Mouse (Mus musculus) heart, embryonic 12.5 days (tissue): ENCODE measurements at regions not wholly inside any gene's neighbourhood (a gene's known extent, or its start where the extent isn't known, plus 50 kb on each side); places are given as distances from the start of the nearest gene placed in this dataset.

Experiments used
- ATAC-seq: fragments of 200-750 bp; cut with Nextera tagmentation; 2 replicates; pipeline ENCODE4 v1.8.0; 2017; ENCODE audit warnings: moderate TSS enrichment, moderate library complexity; ENCODE audit not compliant: insufficient number of reproducible peaks, low FRiP score
- H3K27ac ChIP-seq: fragments of 300-500 bp; sonication (generic); 2 replicates; pipeline ENCODE4 v1.5.1; 2016; ENCODE audit warnings: mild to moderate bottlenecking, moderate library complexity; ENCODE audit not compliant: poor library complexity, severe bottlenecking
- H3K27me3 ChIP-seq: fragments of 300-500 bp; sonication (generic); replicated peaks from 2 replicates; pipeline ENCODE4 v1.6.1; 2016; ENCODE audit warnings: mild to moderate bottlenecking, moderate library complexity
- H3K36me3 ChIP-seq: fragments of 300-500 bp; sonication (generic); 2 replicates; pipeline ENCODE4 v1.6.1; 2016; ENCODE audit warnings: mild to moderate bottlenecking, moderate library complexity
- H3K4me1 ChIP-seq: fragments of 300-500 bp; sonication (generic); replicated peaks from 2 replicates; pipeline ENCODE4 v1.6.1; 2016; ENCODE audit warnings: mild to moderate bottlenecking
- H3K4me2 ChIP-seq: fragments of 300-500 bp; sonication (generic); 2 replicates; pipeline ENCODE4 v1.6.1; 2016; ENCODE audit warnings: mild to moderate bottlenecking, moderate library complexity
- H3K4me3 ChIP-seq: fragments of 300-500 bp; sonication (generic); 2 replicates; pipeline ENCODE4 v1.5.1; 2016; ENCODE audit warnings: mild to moderate bottlenecking
- H3K9ac ChIP-seq: fragments of 300-500 bp; sonication (generic); 2 replicates; pipeline ENCODE4 v1.6.1; 2016; ENCODE audit warnings: mild to moderate bottlenecking, moderate library complexity
- H3K9me3 ChIP-seq: fragments of 300-500 bp; sonication (generic); replicated peaks from 2 replicates; pipeline ENCODE4 v1.6.1; 2016; ENCODE audit warnings: mild to moderate bottlenecking, moderate library complexity
- WGBS: fragments of 180-500 bp; shearing (Covaris S2); methylation state at CpG from one replicate; pipeline ENCODE4 v1.1.7; 2016; 5-methylcytosine and 5-hydroxymethylcytosine counted together

DNA sequence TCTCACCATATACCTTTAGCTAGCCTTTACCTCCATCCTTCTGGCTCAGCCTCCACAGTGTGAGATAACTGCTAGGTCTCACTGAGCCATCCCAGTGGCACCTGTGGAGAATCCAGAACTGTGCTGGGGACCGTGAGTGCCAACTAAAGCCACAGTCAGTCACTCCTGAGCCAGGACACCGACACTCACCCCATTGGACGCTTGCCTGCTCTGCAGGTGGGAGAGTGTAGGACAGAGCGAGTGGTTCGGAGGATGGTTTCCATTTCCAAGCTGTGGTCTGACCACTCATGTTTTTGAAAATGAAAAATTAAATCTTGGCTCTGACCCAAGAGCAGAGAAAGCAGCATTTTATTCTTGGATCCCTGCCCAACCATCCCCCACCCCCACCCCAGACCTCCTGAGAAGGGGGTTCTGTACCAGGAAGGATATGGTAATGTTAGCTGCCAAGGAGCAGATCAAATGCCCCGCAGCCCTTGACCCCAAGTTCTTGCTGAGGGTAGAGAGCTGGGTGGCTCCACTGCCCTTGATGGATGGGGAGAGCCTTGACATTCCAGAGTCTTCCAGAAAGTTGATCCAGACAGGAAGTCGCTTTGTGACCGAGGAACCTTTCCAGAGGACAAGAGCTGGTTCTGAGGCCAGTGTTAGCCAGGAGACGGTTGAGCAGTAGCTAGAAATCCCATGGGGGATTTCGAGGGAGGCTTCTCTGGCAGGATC is 83.3 kb upstream of the Smim23 start:
- peaks cover 17% of the 10 kb centered on the region; the same call in 1 of the 2 replicates for H3K27me3 ChIP-seq
- H3K27ac ChIP-seq: no peak overlapping the region
- H3K4me3 ChIP-seq: no peak overlapping the region
- no peaks in the 10 kb centered on the region for H3K9me3 ChIP-seq
- H3K9ac ChIP-seq: no peak overlapping the region
- H3K36me3 ChIP-seq: no peaks in the 10 kb centered on the region
- H3K4me1 ChIP-seq: peaks cover 13% of the 10 kb centered on the region
- H3K4me2 ChIP-seq: no peak overlapping the region
- no peak for ATAC-seq
- 50% methylated on average over 10 of the region's 10 CpGs for WGBS

DNA sequence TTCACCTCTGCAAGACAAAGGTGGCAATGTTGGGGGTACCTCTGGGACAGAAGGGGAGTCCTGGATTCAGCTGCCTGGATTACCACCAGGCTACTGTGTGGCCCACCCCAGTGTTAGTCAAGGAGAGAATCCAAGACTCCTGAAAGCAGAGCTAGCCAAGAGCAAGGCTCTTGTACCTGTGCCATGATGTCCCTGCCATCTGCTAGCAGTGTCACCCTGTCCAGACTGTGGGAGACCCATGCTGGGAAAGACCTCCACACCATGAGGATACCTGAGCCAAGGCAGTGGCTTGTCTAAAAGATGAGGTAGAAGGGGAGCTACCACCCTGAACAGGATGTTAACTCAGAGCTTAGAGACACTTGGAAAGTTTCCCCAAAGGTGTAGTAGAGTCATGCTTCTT is 79.6 kb upstream of the Smim23 start:
- Histone ChIP-seq H3K27ac (no peak overlapping the region), H3K4me1 (peaks cover 14% of the 10 kb centered on the region), H3K9me3 (no peaks in the 10 kb centered on the region), H3K4me3 (no peak overlapping the region), H3K36me3 (no peaks in the 10 kb centered on the region), H3K9ac (no peak overlapping the region), H3K4me2 (no peak overlapping the region), H3K27me3 (peaks cover 32% of the 10 kb centered on the region)
- no peak for ATAC-seq

DNA sequence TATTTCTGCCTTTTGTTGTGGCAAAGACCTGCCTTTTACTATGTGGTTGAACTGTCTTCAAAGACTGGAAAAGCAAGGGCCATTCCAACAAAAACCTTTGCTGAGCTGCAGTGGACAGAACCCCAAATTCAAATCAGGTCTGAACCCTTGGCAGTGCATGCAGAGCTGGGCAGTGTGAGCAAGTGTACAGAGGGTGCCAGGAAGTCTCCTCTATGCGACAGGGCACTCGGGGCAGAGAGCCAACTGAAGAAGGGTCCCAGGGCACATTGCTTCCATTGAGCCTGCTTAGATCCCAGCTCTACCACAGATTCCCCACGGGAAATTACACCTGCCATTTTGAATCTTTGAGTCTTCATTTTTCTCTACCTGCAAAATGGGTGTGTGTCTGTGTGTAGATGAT is 79.0 kb upstream of the Smim23 start:
- H3K4me1 ChIP-seq: peaks cover 16% of the 10 kb centered on the region
- ATAC-seq: no peak
- no peak overlapping the region for H3K4me2 ChIP-seq
- WGBS: 76% methylated on average over 3 of the region's 3 CpGs
- peaks cover 36% of the 10 kb centered on the region for H3K27me3 ChIP-seq
- no peak overlapping the region for H3K27ac ChIP-seq
- no peaks in the 10 kb centered on the region for H3K9me3 ChIP-seq
- H3K9ac ChIP-seq: no peak overlapping the region
- no peaks in the 10 kb centered on the region for H3K36me3 ChIP-seq
- no peak overlapping the region for H3K4me3 ChIP-seq

DNA sequence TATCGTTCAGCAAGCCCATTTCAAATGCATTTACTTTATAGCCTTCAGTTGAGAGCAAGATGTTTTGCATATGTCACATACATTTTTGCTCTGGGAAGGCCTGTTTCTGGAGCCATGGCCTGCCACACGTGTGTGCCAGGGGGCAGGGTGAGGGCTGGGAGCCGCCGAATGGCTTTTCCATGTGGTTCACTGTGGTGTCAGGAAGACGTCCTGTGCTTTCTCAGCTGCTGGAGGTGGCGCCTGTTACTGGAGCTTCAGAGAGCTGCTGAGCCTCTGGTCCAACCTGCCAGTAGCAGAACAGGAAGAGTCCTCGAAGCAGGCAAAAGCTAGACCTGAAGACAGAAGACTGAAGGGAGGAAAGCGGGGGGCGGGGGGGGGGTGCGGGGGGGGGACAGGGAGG is 78.5 kb upstream of the Smim23 start:
- WGBS: 44% methylated on average over 7 of the region's 10 CpGs
- no peaks in the 10 kb centered on the region for H3K36me3 ChIP-seq
- H3K27ac ChIP-seq: no peak overlapping the region
- H3K4me3 ChIP-seq: no peak overlapping the region
- peaks cover 41% of the 10 kb centered on the region for H3K27me3 ChIP-seq
- ATAC-seq: no peak
- H3K9ac ChIP-seq: no peak overlapping the region
- H3K9me3 ChIP-seq: no peaks in the 10 kb centered on the region
- H3K4me2 ChIP-seq: no peak overlapping the region
- H3K4me1 ChIP-seq: peaks cover 11% of the 10 kb centered on the region

DNA sequence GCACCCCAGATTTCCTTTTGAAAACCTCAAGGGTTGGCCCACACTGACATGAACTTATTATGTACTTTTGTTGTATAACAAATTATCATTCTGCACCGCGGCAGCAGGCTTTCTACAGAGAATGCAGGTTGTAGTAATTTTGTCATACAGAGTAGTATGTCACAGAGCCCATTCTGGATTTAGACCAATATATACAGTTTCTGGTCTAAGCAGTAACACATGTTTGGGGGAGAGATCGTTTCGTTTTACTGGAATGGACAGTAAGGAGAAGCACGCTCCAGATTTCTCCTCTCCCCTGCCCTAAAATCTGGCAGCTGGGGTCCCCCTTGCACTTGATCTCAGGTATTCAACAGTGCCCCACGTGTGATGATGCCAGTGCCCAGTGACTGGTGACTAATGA is 76.0 kb upstream of the Smim23 start:
- no peaks in the 10 kb centered on the region for H3K36me3 ChIP-seq
- ATAC-seq: no peak
- no peak overlapping the region for H3K4me2 ChIP-seq
- H3K9me3 ChIP-seq: no peaks in the 10 kb centered on the region
- 0 out of 2 replicates have a peak, but pooled peaks cover 4% of the 10 kb centered on the region for H3K4me1 ChIP-seq
- 76% methylated on average over 6 of the region's 6 CpGs for WGBS
- no peak overlapping the region for H3K4me3 ChIP-seq
- no peak overlapping the region for H3K27ac ChIP-seq
- H3K27me3 ChIP-seq: peaks cover 48% of the 10 kb centered on the region
- no peak overlapping the region for H3K9ac ChIP-seq

DNA sequence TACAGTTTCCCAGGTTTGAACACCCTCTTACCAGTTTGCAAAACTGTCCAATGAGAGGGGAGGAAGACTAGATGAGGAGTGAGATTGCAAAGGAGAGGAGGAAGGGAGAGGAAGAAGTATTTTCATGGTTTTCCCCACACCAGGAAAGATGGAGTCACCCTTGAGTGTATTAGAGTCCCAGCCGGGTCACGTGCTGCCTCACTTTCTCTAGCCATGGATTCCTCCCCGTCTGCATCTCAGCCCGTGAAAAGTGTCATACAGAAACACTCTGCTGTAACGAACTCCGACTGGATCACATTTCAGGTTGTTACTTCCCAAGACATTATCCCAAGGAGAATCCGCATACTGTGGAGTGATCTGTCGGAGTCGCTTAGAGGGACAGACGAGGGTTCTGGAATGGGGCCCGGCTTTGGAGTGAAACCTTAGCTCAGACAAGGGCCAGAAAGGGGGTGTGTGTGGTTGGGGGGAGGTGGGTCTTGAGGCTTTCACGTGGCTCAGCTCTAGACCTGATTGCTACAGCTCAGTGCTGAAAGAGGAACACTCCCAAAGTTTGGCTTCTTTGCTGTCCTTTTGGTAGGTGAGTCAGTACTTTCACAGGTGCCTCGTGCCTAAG is 75.3 kb upstream of the Smim23 start:
- Histone ChIP-seq H3K9ac (no peak overlapping the region), H3K4me3 (no peak overlapping the region), H3K27me3 (peaks cover 48% of the 10 kb centered on the region), H3K4me1 (0 out of 2 replicates have a peak, but pooled peaks cover 4% of the 10 kb centered on the region), H3K27ac (no peak overlapping the region), H3K9me3 (no peaks in the 10 kb centered on the region), H3K4me2 (no peak overlapping the region), H3K36me3 (no peaks in the 10 kb centered on the region)
- WGBS: 57% methylated on average over 13 of the region's 13 CpGs
- no peak for ATAC-seq

DNA sequence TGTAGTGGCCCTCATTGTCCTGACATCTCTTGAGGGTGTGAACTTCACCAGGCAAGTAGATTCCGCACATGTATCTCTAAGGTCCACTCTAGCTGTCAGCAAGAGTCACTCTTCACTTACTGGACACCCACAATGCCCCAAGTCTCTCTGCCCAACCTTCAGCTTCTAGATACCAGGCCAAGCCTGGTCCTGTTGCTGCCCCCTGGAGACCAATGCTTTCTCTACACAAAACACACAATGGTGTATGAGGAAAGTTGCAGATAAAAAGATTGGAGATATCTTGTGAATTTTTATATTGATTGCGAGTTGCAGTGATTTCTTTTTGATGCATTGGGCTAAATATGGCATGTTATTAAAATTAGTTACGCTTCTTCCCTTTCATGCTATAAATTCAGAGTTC is 71.0 kb upstream of the Smim23 start:
- peaks cover 50% of the 10 kb centered on the region for H3K27me3 ChIP-seq
- H3K9me3 ChIP-seq: no peaks in the 10 kb centered on the region
- 51% methylated on average over 3 of the region's 3 CpGs for WGBS
- no peak overlapping the region for H3K27ac ChIP-seq
- no peaks in the 10 kb centered on the region for H3K36me3 ChIP-seq
- no peak overlapping the region for H3K4me3 ChIP-seq
- H3K4me1 ChIP-seq: 0 out of 2 replicates have a peak, but pooled peaks cover 4% of the 10 kb centered on the region
- H3K9ac ChIP-seq: no peak overlapping the region
- H3K4me2 ChIP-seq: no peak overlapping the region
- ATAC-seq: no peak

DNA sequence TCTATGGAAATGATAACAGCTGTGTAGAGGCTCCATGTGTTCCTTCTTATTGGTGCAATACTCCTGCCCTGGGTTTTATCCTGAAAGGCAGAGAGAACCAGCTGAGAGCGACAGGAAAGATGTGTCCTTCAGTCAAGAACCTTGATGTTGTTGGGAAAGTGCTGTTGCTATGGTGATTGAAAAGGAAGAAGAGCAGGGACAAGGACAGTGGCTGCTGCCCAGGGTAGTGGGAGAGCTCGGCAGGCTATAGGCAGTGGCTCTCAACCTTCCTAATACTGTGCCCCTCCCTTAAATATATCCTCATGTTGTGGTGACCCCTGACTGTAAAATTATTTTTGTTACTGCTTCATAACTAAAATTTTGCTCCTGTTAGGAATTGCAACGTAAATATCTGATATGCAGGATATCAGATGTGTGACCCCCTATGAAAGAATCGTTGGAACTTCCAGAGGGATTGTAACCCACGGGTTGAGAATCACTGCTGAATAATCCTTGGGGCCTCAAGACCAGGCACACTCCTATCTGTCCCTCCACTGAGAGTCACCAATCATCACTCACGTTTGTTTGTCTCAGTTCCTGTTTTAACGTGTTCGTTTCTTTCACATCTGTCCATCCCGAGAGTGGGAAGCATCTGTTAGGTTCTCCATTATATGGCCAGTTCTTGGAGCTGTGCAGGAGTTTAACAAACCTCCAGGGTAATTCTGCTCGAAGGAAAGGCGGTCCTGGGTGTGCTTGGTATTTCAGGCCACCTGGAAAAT is 68.9 kb upstream of the Smim23 start:
- H3K36me3 ChIP-seq: no peaks in the 10 kb centered on the region
- H3K4me2 ChIP-seq: no peak overlapping the region
- no peak overlapping the region for H3K27ac ChIP-seq
- no peaks in the 10 kb centered on the region for H3K4me1 ChIP-seq
- no peak overlapping the region for H3K4me3 ChIP-seq
- no peaks in the 10 kb centered on the region for H3K9me3 ChIP-seq
- H3K9ac ChIP-seq: no peak overlapping the region
- no peak for ATAC-seq
- 58% methylated on average over 11 of the region's 11 CpGs for WGBS
- H3K27me3 ChIP-seq: peaks cover 46% of the 10 kb centered on the region

DNA sequence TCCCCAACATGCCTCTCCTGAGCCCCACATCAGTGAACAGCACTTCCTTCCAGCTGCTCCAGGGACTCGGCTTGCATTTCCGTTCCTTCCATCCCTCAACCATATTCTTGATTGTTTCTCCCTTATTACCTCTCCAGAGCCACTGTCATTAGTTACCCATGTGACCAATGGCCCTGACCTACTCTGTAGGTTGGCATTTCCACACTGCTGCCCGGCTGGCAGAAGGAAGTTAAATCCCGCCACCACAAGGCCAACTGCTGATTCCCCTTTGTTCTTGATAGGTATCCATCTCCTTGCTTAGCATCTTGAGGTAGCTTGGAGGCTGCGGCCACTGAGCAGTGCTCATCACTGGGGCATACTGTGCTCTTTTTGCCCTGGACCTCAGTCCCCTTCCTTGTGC is 68.1 kb upstream of the Smim23 start:
- WGBS: 78% methylated on average over 5 of the region's 5 CpGs
- Histone ChIP-seq H3K36me3 (no peaks in the 10 kb centered on the region), H3K9ac (no peak overlapping the region), H3K4me1 (no peaks in the 10 kb centered on the region), H3K4me3 (no peak overlapping the region), H3K4me2 (no peak overlapping the region), H3K9me3 (no peaks in the 10 kb centered on the region), H3K27me3 (peaks cover 38% of the 10 kb centered on the region), H3K27ac (no peak overlapping the region)
- no peak for ATAC-seq

DNA sequence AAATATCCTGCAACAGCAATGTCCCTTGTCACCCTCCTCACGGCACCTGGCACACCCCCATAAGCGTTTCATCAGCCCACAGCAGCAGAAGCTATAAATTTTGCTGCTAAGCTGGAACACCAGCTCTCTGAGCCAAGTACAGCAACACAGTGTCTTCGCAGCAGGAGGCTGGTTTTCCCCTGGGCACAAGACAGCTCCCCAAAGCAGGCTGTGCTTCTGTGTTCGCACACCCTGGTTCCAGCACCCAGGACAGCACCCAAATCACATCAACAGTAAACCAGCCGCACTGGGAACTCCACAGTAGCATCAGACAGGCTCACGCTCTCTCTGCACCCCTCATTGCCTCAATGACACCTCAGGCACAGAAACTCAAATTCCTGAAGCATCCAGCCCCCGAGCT is 64.8 kb upstream of the Smim23 start:
- no peaks in the 10 kb centered on the region for H3K9me3 ChIP-seq
- no peak overlapping the region for H3K27ac ChIP-seq
- no peak overlapping the region for H3K4me2 ChIP-seq
- WGBS: 34% methylated on average over 7 of the region's 7 CpGs
- H3K36me3 ChIP-seq: no peaks in the 10 kb centered on the region
- H3K9ac ChIP-seq: no peak overlapping the region
- ATAC-seq: no peak
- H3K4me1 ChIP-seq: no peaks in the 10 kb centered on the region
- no peak overlapping the region for H3K4me3 ChIP-seq
- peaks cover 27% of the 10 kb centered on the region for H3K27me3 ChIP-seq

DNA sequence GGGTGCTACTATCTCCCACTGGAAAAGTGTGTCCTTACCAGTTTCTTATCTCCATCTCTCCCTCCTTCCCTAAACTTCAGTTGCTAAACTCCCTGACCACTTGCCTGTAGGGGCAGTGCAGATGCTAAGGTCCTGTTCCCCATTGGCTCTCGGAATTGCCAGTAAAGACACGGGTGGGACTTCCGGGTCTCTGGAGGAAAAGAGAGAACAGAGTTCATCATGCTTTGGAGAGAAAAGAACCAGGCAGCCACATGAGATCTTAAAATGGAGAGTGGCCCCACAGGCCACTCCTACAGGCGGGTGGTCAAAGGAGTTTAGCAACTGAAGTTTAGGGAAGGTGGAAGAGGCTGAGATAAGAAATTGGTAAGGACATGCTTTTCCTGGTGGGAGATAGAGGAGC is 60.3 kb upstream of the Smim23 start:
- H3K4me3 ChIP-seq: no peak overlapping the region
- no peak for ATAC-seq
- 63% methylated on average over 4 of the region's 4 CpGs for WGBS
- no peaks in the 10 kb centered on the region for H3K36me3 ChIP-seq
- no peak overlapping the region for H3K4me2 ChIP-seq
- H3K27me3 ChIP-seq: peaks cover 9% of the 10 kb centered on the region
- no peaks in the 10 kb centered on the region for H3K4me1 ChIP-seq
- H3K9ac ChIP-seq: no peak overlapping the region
- no peak overlapping the region for H3K27ac ChIP-seq
- H3K9me3 ChIP-seq: no peaks in the 10 kb centered on the region
